Comparison of ENCODE assay signal across 10 mouse cellular contexts in genomic region chr16:33921514-33921913, GRCm38 (mm10). TPM values are rescaled to one million over a fixed set of nuclear protein-coding genes. Genes with fewer than 3 reads are reported as not detected.
DNase-seq lines count a peak whose midpoint lies in the region; ATAC-seq and TF ChIP-seq lines count a peak whose summit lies in the region.
"Had no signal": no experiment of that assay in that cellular context is flagged by ENCODE, and none has a peak within 500 bp of the region (broad histone marks: within the 10 kb centered on the region; RNA-seq: fewer than 3 reads in every experiment).

No protein-coding gene starts in this region.

- no peak overlapping the region for H3K9ac ChIP-seq in hindbrain, postnatal 0 days (replicated peaks; ENCODE audit: low read length)
- H3K9ac ChIP-seq in hindbrain, embryonic 13.5 days: no peak overlapping the region
- H3K9ac ChIP-seq in embryonic facial prominence, embryonic 15.5 days: no peak overlapping the region
- H3K9ac ChIP-seq in liver, embryonic 16.5 days (ENCODE audit: low read depth, low read length): no peak overlapping the region
- H3K9ac ChIP-seq: heart, embryonic 12.5 days; neural tube, embryonic 13.5 days had no signal

- WGBS in hindbrain, postnatal 0 days: 89% methylated on average over 5 of the region's 5 CpGs
- WGBS in hindbrain, embryonic 13.5 days: 83% methylated on average over 5 of the region's 5 CpGs
- 61% methylated on average over 5 of the region's 5 CpGs for WGBS in embryonic facial prominence, embryonic 15.5 days
- 30% methylated on average over 5 of the region's 5 CpGs for WGBS in liver, embryonic 16.5 days (ENCODE audit: insufficient replicate concordance)

- no peaks in the 10 kb centered on the region for H3K36me3 ChIP-seq in hindbrain, postnatal 0 days (ENCODE audit: insufficient read depth, low read length)
- H3K36me3 ChIP-seq in hindbrain, embryonic 13.5 days: no peaks in the 10 kb centered on the region
- H3K36me3 ChIP-seq in embryonic facial prominence, embryonic 15.5 days: peaks cover 26% of the 10 kb centered on the region
- no peaks in the 10 kb centered on the region for H3K36me3 ChIP-seq in liver, embryonic 16.5 days (ENCODE audit: control insufficient read depth, insufficient read depth)
- H3K36me3 ChIP-seq: neural tube, embryonic 13.5 days had no signal

- H3K4me2 ChIP-seq in hindbrain, postnatal 0 days (ENCODE audit: low read depth, low read length): no peak overlapping the region
- H3K4me2 ChIP-seq in hindbrain, embryonic 13.5 days: no peak overlapping the region
- no peak overlapping the region for H3K4me2 ChIP-seq in embryonic facial prominence, embryonic 15.5 days (replicated peaks)
- peak overlapping the region; percentile 33 for H3K4me2 ChIP-seq in liver, embryonic 16.5 days (ENCODE audit: low read depth, low read length)
- H3K4me2 ChIP-seq: neural tube, embryonic 13.5 days had no signal

- H3K27me3 ChIP-seq in hindbrain, postnatal 0 days (ENCODE audit: insufficient read depth, low read length): no peaks in the 10 kb centered on the region
- H3K27me3 ChIP-seq in hindbrain, embryonic 13.5 days: no peaks in the 10 kb centered on the region
- H3K27me3 ChIP-seq in embryonic facial prominence, embryonic 15.5 days: no peaks in the 10 kb centered on the region
- H3K27me3 ChIP-seq in liver, embryonic 16.5 days (ENCODE audit: control insufficient read depth, insufficient read depth, low read depth, low read length): no peaks in the 10 kb centered on the region
- H3K27me3 ChIP-seq: heart, embryonic 12.5 days; neural tube, embryonic 13.5 days had no signal

- ATAC-seq in hindbrain, postnatal 0 days: no peak
- ATAC-seq in hindbrain, embryonic 13.5 days (ENCODE audit: low FRiP score): no peak
- ATAC-seq in embryonic facial prominence, embryonic 15.5 days (ENCODE audit: insufficient number of reproducible peaks, low FRiP score, low TSS enrichment, low read depth): no peak
- ATAC-seq in liver, embryonic 16.5 days (ENCODE audit: low read depth): no peak

- H3K9me3 ChIP-seq in hindbrain, postnatal 0 days (ENCODE audit: low read length): no peaks in the 10 kb centered on the region
- H3K9me3 ChIP-seq in hindbrain, embryonic 13.5 days: no peaks in the 10 kb centered on the region
- H3K9me3 ChIP-seq in embryonic facial prominence, embryonic 15.5 days (replicated peaks): no peaks in the 10 kb centered on the region
- no peaks in the 10 kb centered on the region for H3K9me3 ChIP-seq in liver, embryonic 16.5 days (replicated peaks; ENCODE audit: control insufficient read depth, low read length)
- H3K9me3 ChIP-seq: heart, embryonic 12.5 days; neural tube, embryonic 13.5 days had no signal

- H3K4me1 ChIP-seq in hindbrain, postnatal 0 days (ENCODE audit: insufficient read depth, low read length): 0 out of 2 replicates have a peak, but pooled peaks cover 2% of the 10 kb centered on the region
- H3K4me1 ChIP-seq in hindbrain, embryonic 13.5 days (replicated peaks): peaks cover 28% of the 10 kb centered on the region
- peaks cover 61% of the 10 kb centered on the region for H3K4me1 ChIP-seq in bone marrow macrophage, adult 2 months (ENCODE audit: control insufficient read depth, insufficient read depth, low read length)
- peaks cover 58% of the 10 kb centered on the region for H3K4me1 ChIP-seq in embryonic facial prominence, embryonic 15.5 days
- peaks cover 25% of the 10 kb centered on the region for H3K4me1 ChIP-seq in liver, embryonic 16.5 days (ENCODE audit: control insufficient read depth, low read depth, low read length)

- no peak overlapping the region for H3K4me3 ChIP-seq in hindbrain, postnatal 0 days (ENCODE audit: low read length)
- H3K4me3 ChIP-seq in hindbrain, embryonic 13.5 days: no peak overlapping the region
- peak overlapping the region; percentile 21 for H3K4me3 ChIP-seq in bone marrow macrophage, adult 2 months (ENCODE audit: insufficient read depth, low read length)
- H3K4me3 ChIP-seq in embryonic facial prominence, embryonic 15.5 days (replicated peaks): no peak overlapping the region
- H3K4me3 ChIP-seq in liver, embryonic 16.5 days (ENCODE audit: low read depth, low read length): no peak overlapping the region
- H3K4me3 ChIP-seq: heart, embryonic 12.5 days; neural tube, embryonic 13.5 days had no signal

- no peak for TF ChIP-seq POLR2A in bone marrow macrophage, adult 2 months (IDR thresholded peaks at IDR 0.05; ENCODE audit: borderline replicate concordance, low read depth, low read length)

- peak overlapping the region; percentile 15; the same call in 1 of the 2 replicates for H3K27ac ChIP-seq in hindbrain, postnatal 0 days
- H3K27ac ChIP-seq in hindbrain, embryonic 13.5 days: no peak overlapping the region
- H3K27ac ChIP-seq in bone marrow macrophage, adult 2 months (ENCODE audit: insufficient read depth, low read depth, low read length): peak overlapping the region; percentile 91
- H3K27ac ChIP-seq in embryonic facial prominence, embryonic 15.5 days (replicated peaks): peak overlapping the region; percentile 60
- H3K27ac ChIP-seq in liver, embryonic 16.5 days (ENCODE audit: low read length): peak overlapping the region; percentile 67

- no peak for TF ChIP-seq CTCF in hindbrain, postnatal 0 days (IDR thresholded peaks at IDR 0.05; ENCODE audit: low read depth)
- no peak for TF ChIP-seq CTCF in bone marrow macrophage, adult 2 months (IDR thresholded peaks at IDR 0.05; ENCODE audit: low read depth, low read length)

- DNase-seq in hindbrain, postnatal 0 days (ENCODE audit: low spot score): no peak
- no peak for DNase-seq in right cerebral cortex, postnatal 10 days (ENCODE audit: low spot score in 2 of 2)
- DNase-seq in cerebellum, postnatal 4 days (ENCODE audit: low spot score in 2 of 2): no peak
- DNase-seq in adipocyte (ENCODE audit: low spot score): no peak

RNA-seq across cellular contexts. Expression of gene Umps, which starts 45.3 kb away (rescaled TPM):
- total RNA-seq in hindbrain, postnatal 0 days (2014; rRNA removed): 16.7 and 23.6 TPM in 2 replicates
- polyA plus RNA-seq in hindbrain, postnatal 0 days (2015; fragmentation: Nextera tagmentation; extraction: Ambion mirVana): 23.0 and 23.7 TPM in 2 replicates
- 22.0 and 24.1 TPM in 2 replicates for polyA plus RNA-seq in hindbrain, embryonic 13.5 days (2015; fragmentation: Nextera tagmentation; extraction: Ambion mirVana)
- polyA plus RNA-seq in bone marrow macrophage, adult 2 months (2012; ENCODE audit: insufficient read depth, insufficient read length, missing spikeins): 9.2 and 11.6 TPM in 2 replicates
- 45.0 and 45.5 TPM in 2 replicates for polyA plus RNA-seq in embryonic facial prominence, embryonic 15.5 days (2015; fragmentation: Nextera tagmentation; extraction: Ambion mirVana)
- polyA plus RNA-seq in liver, embryonic 16.5 days (2015; fragmentation: Nextera tagmentation; extraction: Ambion mirVana): 30.9 and 31.2 TPM in 2 replicates
